Mouse (Mus musculus) ES-E14 (cell line): Measurements from ENCODE around the gene Txndc11.

ENCODE experiments used
- HCFC1 ChIP-seq: IDR thresholded peaks from 2 replicates; pipeline ENCODE4 v1.6.1; 2012; ENCODE audit warnings: low read length, inconsistent platforms, borderline replicate concordance; ENCODE audit not compliant: insufficient read depth
- ZC3H11A ChIP-seq: IDR thresholded peaks from 2 replicates; pipeline ENCODE4 v1.6.1; 2012; ENCODE audit warnings: low read depth, mild to moderate bottlenecking, inconsistent platforms, low read length, borderline replicate concordance

- TF ChIP-seq HCFC1, result no peak; the same call in 1 of the 2 replicates
- no peak for TF ChIP-seq ZC3H11A
Measured at GRCm38 (mm10) chr16:11134348-11135344, at the start of gene Txndc11.
